Mouse (Mus musculus) heart, adult 11 months (tissue): Measurements from ENCODE around the gene Tenm4.

Experiments
- DNase-seq: peaks from one replicate; pipeline ENCODE4 v3.0.0; 2022

Gene Tenm4

DNA sequence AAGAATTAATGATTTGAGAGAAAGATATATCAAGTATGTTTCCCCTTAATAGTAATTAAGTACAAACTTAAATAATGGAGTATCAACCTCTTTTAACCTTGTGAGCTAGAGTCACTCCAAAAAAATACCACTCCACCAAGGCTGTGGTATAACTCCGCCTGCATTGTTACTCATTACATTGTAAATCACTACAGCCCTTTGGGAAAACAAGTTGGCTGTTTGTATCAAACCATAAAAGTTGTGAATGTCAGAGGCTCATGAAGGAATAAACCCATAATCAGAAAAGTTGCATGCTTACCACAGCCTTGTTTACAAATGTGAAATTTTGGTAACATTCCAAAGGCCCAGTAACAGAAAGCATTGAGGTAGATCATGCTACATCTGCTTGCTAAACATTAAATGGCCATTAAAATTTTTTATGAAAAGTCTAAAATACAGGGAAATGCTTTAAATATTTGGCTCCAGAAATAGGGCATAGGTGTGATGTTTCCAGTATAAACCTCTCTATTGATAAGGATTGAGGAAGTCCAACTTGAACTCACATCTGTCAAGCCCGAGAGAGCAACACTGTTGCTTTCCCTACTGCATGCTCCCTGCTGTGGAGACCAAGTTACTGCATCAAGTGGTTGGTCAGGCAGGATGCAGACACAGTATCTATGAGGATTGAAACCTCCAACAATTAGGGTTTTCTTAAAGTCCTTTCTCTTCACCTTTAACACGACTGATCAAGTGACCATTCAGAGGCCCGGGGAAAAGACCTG is 582.5 kb downstream of the Tenm4 start:
- no peak for DNase-seq

DNA sequence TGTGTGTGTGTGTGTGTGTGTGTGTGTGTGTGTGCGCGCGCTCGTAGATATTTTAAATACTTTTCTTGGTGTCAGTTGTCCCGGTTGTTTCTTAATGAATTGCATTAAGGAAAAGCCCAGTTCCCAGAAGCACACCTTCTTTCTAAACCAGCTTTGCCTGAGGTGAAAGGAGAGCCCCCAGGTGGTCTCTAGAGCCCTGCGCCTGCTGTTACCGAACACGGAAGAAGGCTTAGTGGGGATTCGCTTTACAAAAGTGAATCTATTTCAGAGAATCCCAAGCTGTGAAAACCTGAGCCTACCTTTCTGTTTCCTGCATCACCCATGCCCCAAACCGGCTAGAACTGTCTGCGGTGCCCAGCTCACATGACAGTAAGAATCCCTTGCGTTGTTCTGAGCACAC is 583.1 kb downstream of the Tenm4 start:
- no peak for DNase-seq

DNA sequence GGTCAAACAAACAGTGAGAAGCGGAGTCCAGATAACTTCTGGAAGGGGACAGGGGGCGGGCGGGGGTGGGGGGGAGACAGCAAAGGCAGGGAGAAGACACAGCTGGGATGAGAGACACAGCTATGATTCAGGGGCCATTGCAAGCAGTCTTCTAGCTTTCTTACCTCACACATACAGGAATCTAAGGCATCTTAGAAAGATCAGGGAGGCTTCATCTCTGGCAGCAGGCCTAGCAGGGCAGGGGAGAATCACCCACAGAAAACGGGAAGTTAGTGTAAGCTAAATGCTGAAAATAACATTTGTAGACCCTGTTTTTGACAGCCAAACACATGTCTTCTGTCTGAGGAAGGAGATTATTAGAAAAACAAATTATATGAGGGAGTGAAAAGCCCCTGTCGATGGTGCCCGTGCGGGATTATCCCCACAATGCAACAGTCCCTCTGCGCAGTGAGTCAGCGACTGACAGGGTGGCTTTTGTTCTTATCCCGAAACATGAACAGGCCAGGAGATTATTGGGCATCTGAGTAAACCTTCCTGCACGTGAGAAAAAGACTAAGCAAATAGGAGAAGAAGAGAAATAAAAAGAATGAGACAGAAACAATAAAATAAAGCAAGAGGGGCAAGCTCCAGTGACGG is 584.5 kb downstream of the Tenm4 start:
- no peak for DNase-seq

- DNase-seq, result peak; percentile 92
Observed at GRCm38 (mm10) chr7:96756104-96756742, 585.2 kb downstream of the Tenm4 start.

DNA sequence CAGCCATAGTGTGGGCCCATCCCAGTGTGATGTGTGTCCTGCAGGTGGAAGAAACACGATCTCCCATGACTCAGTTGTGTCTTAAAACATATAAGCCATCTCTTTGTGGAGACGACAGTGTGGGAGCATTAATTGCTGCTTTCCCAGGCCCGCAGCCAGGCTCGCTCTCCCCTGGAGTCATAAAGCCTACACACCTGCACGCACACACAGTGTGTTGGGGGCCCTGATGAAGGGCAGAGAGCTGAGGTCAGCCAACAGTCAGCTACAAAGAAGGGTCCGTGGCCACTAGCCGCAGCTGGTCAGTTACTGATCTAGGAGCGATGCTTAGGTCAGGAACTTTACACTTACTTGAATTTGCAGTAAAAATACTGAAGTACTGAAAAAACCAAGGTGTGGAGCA is 586.0 kb downstream of the Tenm4 start:
- no peak for DNase-seq

GRCm38 (mm10) chr7:96760208-96760607 is 589.2 kb downstream of the Tenm4 start:
- DNase-seq, result no peak

GRCm38 (mm10) chr7:96761151-96761550 is 590.1 kb downstream of the Tenm4 start:
- no peak for DNase-seq

DNA sequence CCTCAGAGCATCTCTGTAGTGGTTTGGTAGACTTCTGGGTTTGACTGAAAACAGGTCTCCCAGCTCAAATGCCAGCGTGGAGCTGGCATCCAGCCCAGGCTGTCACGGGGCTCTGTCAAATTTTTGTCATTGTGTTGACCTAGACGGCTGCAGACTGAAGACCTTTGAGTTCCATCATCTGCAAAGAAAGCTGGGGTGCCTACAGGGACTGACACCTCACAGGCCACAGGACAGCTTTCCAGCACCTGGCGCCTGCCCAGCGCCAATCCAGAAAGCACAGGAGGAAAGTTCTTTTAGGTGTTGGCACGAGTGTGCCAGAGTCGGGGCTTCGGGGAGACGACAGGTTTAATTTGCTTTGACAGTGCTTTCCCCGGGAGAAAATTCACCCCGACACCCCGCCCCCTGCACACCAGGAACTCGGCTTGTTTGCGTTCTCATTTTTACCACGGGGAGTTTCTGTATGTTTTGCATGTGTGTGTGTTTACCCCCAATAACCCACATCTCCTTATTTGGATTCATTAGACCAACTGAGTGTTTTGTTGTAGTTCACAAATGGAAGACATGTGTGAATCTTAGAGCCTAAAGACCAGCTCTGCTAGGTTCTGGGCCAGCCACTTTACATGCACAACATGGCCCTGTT is 594.4 kb downstream of the Tenm4 start:
- DNase-seq, result peak; percentile 90

DNA sequence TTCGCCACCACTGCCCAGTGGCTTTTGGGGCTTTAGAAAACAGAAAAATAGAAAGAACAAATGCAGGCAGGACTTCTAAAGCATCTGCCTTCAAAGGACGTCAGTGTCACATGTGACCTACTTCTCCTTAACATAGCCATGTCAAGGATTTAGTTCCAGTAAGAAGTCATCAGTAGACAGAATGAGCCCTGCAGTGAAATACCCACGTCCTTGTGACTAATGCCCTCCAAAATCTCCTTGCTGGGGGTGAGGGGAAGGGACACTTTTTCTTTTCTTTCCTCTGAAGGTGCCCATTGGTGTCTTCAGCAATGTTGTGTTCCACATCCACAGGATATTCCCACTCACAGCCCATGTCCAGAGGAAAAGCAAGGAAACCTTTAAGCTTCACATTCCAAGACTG is 596.0 kb downstream of the Tenm4 start:
- no peak for DNase-seq

- DNase-seq, result peak; percentile 90
Observed at GRCm38 (mm10) chr7:96768718-96769117, 597.7 kb downstream of the Tenm4 start.

DNA sequence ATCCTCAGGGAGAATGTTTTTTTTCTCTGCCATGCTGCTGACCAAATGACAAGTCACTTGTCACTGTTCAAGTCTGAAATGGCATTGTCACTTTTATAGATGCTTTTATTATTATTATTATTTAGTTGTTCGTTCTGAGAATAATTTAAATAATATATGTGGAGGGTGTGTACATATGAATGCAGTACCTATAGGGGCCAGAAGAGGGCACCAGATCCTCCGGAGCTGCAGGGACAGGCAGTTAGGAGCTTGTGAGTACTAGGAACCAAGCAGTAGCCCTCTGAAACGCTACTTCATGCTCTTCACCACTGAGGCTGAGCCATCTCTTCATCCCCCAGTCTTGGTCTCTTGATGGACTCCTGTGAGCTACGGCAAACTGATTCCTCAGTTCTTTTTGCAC is 598.7 kb downstream of the Tenm4 start:
- DNase-seq, result no peak

GRCm38 (mm10) chr7:96772966-96773365 is 601.9 kb downstream of the Tenm4 start:
- no peak for DNase-seq

GRCm38 (mm10) chr7:96773585-96774225 is 602.7 kb downstream of the Tenm4 start:
- no peak for DNase-seq

DNA sequence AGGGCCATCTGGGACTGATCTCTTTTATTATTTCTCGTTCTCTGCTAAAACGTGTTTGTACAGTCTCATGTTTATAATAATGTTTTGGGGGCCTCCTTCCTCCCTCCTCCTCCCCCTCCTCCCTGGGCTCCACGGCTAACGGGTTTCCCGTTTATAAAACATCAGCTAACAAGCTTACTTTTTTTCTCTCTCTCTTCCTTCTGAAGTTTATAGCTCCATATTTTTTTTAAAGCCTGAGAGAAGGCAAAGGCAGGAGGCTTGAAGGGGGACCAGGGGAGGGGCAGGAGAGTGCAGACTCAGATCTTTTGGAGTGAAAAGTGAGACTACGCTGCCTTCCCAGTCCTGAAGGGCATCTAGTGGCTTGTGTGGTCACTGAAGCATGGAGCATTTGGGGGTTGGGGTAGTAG is 604.0 kb downstream of the Tenm4 start:
- DNase-seq, result no peak

DNA sequence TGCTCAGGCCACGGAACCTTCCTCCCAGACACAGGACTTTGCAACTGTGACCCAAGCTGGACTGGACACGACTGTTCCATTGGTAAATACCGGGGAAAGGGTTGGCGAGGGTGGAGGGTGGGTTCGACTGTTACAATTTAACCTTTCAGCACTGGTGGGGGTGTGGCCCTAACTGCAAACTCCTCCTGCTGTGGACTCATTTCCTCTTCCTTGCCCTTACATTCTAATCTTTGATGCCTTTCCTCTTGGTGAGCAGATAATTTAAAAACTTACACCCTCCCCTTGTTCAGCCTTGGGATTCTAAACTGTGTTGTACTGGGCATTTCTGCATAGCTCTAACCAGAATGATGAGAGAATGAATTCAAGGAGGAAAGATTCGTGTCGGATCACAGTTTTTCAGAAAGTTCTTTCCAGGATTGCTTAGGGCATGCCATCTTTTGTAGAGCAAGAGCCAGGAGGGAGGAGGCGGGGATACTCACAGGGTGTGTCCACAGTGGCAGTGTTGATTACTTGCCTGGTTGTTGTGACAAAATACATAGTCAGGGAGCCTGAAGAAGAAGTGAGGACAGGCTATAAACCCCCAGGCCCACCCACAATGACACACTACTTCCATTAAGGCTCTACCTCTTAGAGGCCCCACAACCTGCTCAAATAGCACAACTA is 607.0 kb downstream of the Tenm4 start:
- DNase-seq, result no peak

DNA sequence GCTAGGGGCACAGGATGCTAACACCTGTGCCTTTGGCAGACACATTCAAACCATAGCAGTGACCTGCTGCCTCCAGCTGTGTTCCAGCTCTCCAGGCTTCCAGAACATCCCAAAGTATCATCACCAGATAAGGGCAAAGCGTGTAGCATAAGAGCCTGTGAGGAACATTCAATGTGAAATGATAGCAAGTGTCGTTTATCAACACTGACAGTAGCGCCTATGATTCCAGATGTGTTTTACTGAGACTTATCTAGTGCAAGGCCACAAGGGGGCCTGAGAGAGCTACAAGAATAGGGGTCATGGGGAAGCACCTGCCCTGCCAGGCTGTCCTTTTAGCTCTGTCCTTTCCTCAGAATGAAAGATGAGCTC is 607.5 kb downstream of the Tenm4 start:
- no peak for DNase-seq

GRCm38 (mm10) chr7:96780556-96780955 is 609.5 kb downstream of the Tenm4 start:
- no peak for DNase-seq

DNA sequence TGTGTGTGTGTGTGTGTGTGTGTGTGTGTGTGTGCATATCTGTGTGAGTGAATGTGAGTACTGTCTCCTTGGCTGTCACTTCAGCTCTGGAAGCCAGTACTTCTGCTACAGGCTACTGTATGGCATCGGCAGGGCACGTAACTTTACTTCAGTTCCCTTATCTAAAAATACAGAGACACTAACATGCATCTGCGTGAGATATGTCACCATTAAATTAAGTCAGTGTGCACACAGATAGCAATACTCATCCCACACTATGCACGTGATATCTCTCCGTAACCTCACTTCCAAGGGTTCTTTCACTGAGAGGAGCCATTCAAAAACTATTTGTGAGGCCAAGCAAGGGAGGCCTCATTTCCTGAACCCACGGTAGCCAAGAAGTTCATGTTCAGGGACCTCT is 610.0 kb downstream of the Tenm4 start:
- no peak for DNase-seq

DNA sequence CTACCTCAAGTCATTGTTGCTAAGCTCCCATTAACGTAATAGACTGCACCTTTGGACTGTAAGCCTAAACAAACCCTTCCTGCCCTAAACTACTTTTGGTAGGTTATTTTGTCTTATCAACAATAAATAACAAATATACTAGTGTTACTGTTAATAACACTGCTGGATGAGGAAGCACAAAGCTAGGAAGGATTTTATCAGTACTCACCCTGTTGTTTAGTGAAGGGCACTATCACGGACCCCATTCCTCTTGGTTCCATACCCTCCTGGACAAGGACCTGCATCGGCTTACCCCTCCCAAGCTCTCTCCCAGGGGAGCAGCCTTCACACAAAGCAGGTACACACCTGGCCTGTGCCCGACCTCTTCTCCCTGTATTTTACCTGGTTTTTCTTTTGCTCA is 611.6 kb downstream of the Tenm4 start:
- DNase-seq, result no peak

DNA sequence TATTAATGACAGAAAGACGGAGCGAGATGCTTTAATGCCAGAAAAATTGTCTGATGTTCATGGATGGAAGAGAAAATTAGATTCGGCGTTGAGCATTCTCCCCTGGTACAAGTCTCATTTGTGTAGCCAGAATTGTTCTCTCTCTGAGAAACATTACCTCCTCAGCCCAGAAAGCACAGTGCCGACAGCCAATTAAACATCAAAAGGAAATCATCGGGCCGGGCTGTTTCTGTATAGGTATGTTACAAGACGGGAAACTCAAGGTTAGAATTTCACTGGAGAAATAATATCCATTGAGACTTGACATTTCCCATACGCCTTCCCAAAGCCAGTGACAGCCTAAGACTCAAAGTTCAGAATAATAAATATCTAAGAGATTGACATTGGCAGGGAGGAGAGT is 614.8 kb downstream of the Tenm4 start:
- DNase-seq, result no peak

DNA sequence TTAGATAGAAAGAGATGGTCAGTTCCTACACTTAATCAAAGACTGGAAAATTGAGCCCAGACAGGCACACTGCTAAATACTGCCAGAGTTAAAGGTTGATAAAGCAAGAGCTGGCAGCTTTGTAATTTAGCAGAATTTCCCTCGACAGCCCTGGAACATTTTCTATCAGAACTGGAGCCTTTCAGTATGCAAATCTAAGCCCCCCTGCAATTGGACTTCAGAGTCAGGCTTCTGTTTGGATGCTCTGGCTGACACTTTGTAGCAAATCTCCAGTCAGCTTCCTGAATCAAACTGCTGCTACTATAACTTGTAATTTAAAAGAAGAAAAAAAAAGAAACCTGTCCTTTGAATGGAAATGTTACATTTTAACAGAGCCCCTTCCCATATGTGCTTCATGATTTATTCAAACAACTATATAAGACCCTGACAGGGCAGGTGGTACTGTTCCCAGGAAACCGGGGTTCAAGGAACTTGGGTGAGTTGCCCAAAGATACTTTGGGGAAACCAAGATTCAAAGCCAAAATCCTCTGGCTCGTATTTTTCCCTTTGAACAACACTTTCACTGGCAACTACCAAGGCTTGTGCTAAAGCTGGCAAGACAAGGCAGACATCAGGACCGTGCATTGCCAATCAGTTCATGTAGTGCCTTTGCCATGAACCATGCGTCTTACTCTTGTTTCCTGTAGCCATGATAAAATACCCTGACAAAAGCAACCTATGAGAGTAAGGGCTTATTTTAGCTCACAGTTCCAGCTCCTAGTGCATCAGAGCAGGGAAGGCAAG is 615.4 kb downstream of the Tenm4 start:
- no peak for DNase-seq

DNA sequence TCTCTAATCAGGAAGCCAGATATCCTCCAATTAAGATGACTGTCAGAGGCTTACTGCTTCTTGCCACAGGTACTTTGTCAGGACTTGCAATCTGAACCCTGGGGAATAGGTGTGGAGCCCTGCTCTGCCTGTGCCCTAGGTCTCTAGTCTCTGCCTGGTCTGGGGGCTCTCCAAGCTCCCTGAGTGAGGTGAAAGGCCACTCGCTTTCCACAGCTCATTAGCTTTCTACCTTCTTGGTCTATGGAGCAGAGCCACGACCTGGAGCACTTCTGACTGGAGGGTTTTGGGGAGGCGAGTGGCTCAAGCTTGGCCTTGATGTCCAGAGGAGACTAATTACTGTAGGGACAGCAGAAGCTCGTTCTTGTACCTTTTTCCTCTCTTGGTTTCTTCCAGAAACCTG is 617.1 kb downstream of the Tenm4 start:
- DNase-seq, result no peak
